Mouse (Mus musculus) intestine, embryonic 14.5 days (tissue): ENCODE measurements around the gene Igsf8. TPM values are rescaled to one million over a fixed set of nuclear protein-coding genes. Genes with fewer than 3 reads are reported as not detected.

Experiments
- ATAC-seq: fragments of 200-750 bp; cut with Nextera tagmentation; replicated peaks from 2 replicates; pipeline ENCODE4 v1.8.0; 2017; ENCODE audit warnings: low read depth, moderate number of reproducible peaks, moderate TSS enrichment, moderate library complexity; ENCODE audit not compliant: low FRiP score, low TSS enrichment
- DNase-seq: peaks from one replicate; pipeline ENCODE4 v3.0.0-alpha.2; 2018; ENCODE audit warnings: low spot score
- H3K27ac ChIP-seq: fragments of 300-500 bp; sonication (generic); 2 replicates; pipeline ENCODE4 v1.5.1; 2014; ENCODE audit warnings: low read depth, mild to moderate bottlenecking, control low read depth
- H3K27me3 ChIP-seq: fragments of 300-500 bp; sonication (generic); replicated peaks from 2 replicates; pipeline ENCODE4 v1.6.1; 2014; ENCODE audit warnings: low read length, control low read depth; ENCODE audit not compliant: control insufficient read depth, insufficient read depth
- H3K36me3 ChIP-seq: fragments of 300-500 bp; sonication (generic); 2 replicates; pipeline ENCODE4 v1.6.1; 2014; ENCODE audit warnings: low read length, control low read depth; ENCODE audit not compliant: control insufficient read depth, insufficient read depth
- H3K4me1 ChIP-seq: fragments of 300-500 bp; sonication (generic); replicated peaks from 2 replicates; pipeline ENCODE4 v1.6.1; 2014; ENCODE audit warnings: low read length, control low read depth, mixed read lengths; ENCODE audit not compliant: control insufficient read depth, insufficient read depth
- H3K4me2 ChIP-seq: fragments of 300-500 bp; sonication (generic); 2 replicates; pipeline ENCODE4 v1.6.1; 2014; ENCODE audit warnings: low read length
- H3K4me3 ChIP-seq: fragments of 300-500 bp; sonication (generic); 2 replicates; pipeline ENCODE4 v1.5.1; 2014; ENCODE audit warnings: low read depth, low read length, control low read depth, mixed read lengths
- H3K9ac ChIP-seq: fragments of 300-500 bp; sonication (generic); 2 replicates; pipeline ENCODE4 v1.6.1; 2014; ENCODE audit warnings: mild to moderate bottlenecking, low read length
- H3K9me3 ChIP-seq: fragments of 300-500 bp; sonication (generic); 2 replicates; pipeline ENCODE4 v1.6.1; 2016; ENCODE audit warnings: low read length, control low read depth; ENCODE audit not compliant: control insufficient read depth
- WGBS: fragments of 180-500 bp; shearing (Covaris S2); extraction: QIAGEN DNeasy Blood & Tissue Kit; methylation state at CpG from one replicate; pipeline ENCODE4 v1.1.7; 2014; 5-methylcytosine and 5-hydroxymethylcytosine counted together
- polyA plus RNA-seq: library from polyadenylated mRNA; unstranded; fragments of >200 nt; fragmentation: Nextera tagmentation; extraction: Ambion mirVana; gene quantifications from 2 replicates; pipeline ENCODE4 v1.2.1, GENCODE M21; 2014

Gene Igsf8
- 47.6 and 48.5 TPM in 2 replicates for polyA plus RNA-seq

GRCm38 (mm10) chr1:172261477-172262078, at the start of gene Igsf8:
Igsf8 (plus strand) TSS chr1:172261641.
- Histone ChIP-seq H3K4me3 (no peak within 1 kb of the TSS), H3K9me3 (0 out of 2 replicates have a peak, but pooled peaks cover 3% of the 10 kb centered on the region), H3K27ac (no peak within 1 kb of the TSS), H3K27me3 (no peaks in the 10 kb centered on the region), H3K9ac (no peak within 1 kb of the TSS), H3K36me3 (no peaks in the 10 kb centered on the region), H3K4me1 (no peaks in the 10 kb centered on the region), H3K4me2 (no peak within 1 kb of the TSS)
- WGBS: 74% methylated on average over 8 of the region's 8 CpGs
- ATAC-seq: no peak
- no peak for DNase-seq

GRCm38 (mm10) chr1:172212776-172213175, 48.7 kb upstream of the Igsf8 start:
- 32% methylated on average over 5 of the region's 5 CpGs for WGBS
- no peaks in the 10 kb centered on the region for H3K36me3 ChIP-seq
- no peak overlapping the region for H3K4me2 ChIP-seq
- no peaks in the 10 kb centered on the region for H3K27me3 ChIP-seq
- ATAC-seq (no peak), DNase-seq (no peak)
- H3K9me3 ChIP-seq: no peaks in the 10 kb centered on the region
- H3K4me1 ChIP-seq: peaks cover 10% of the 10 kb centered on the region; the same call in 1 of the 2 replicates
- H3K27ac ChIP-seq: no peak overlapping the region
- H3K9ac ChIP-seq: no peak overlapping the region
- H3K4me3 ChIP-seq: no peak overlapping the region

GRCm38 (mm10) chr1:172213771-172214170, 47.7 kb upstream of the Igsf8 start:
- no peak overlapping the region for H3K4me3 ChIP-seq
- peaks cover 12% of the 10 kb centered on the region; the same call in 1 of the 2 replicates for H3K4me1 ChIP-seq
- H3K9ac ChIP-seq: no peak overlapping the region
- ATAC-seq (no peak), DNase-seq (no peak)
- H3K36me3 ChIP-seq: no peaks in the 10 kb centered on the region
- H3K4me2 ChIP-seq: no peak overlapping the region
- WGBS: 76% methylated on average over 4 of the region's 4 CpGs
- H3K27ac ChIP-seq: no peak overlapping the region
- H3K27me3 ChIP-seq: no peaks in the 10 kb centered on the region
- H3K9me3 ChIP-seq: no peaks in the 10 kb centered on the region

DNA sequence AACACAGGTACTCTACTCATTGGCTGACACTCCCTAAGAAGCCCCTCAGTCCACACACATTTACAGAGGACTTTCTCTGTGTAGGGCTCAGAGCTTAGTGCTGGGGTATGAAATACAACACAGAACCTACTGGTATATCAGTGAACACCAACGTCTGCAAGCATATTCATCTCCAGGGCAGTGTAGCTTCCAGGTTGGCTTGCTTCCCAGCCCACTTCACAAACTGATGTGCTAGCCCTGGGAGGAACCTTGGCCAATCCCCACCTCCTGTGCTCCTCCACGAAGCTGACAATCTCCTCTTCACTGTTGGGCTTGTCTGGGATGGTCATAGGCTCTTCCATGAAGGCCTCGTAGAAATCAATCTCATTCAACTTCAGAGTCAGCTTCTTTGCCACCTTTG, 46.7 kb upstream of the Igsf8 start:
- no peaks in the 10 kb centered on the region for H3K27me3 ChIP-seq
- no peak overlapping the region for H3K27ac ChIP-seq
- no peak overlapping the region for H3K4me2 ChIP-seq
- DNase-seq (no peak), ATAC-seq (no peak)
- H3K9me3 ChIP-seq: no peaks in the 10 kb centered on the region
- no peak overlapping the region for H3K9ac ChIP-seq
- no peak overlapping the region for H3K4me3 ChIP-seq
- H3K4me1 ChIP-seq: peaks cover 20% of the 10 kb centered on the region
- WGBS: 55% methylated on average over 3 of the region's 3 CpGs
- H3K36me3 ChIP-seq: no peaks in the 10 kb centered on the region

DNA sequence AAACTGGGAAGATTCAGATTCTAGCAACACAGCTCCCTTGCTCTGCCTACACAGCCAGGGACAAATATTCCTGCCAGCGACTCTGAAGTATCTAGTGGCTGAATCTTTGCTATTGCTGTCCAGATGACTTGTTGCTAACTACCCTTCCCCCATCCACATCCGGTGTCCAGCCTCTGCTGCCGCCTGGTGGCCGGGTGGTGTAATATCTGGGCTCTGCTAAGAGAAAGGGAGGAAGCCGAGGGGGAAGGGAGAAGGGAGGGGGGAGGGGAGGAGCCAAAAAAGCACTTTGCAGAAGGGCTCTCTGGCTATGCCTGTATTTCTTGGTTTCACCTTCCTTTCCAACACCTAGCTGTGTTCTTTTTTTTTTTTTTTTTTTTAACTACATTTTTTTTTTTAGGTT, 44.3 kb upstream of the Igsf8 start:
- Histone ChIP-seq H3K4me3 (no peak overlapping the region), H3K36me3 (no peaks in the 10 kb centered on the region), H3K9ac (no peak overlapping the region), H3K27ac (peak overlapping the region; percentile 74), H3K4me2 (peak overlapping the region; percentile 40), H3K27me3 (no peaks in the 10 kb centered on the region), H3K4me1 (peaks cover 43% of the 10 kb centered on the region), H3K9me3 (no peaks in the 10 kb centered on the region)
- ATAC-seq: peak; percentile 56; the same call in 1 of the 2 replicates
- WGBS: 0% methylated on average over 5 of the region's 5 CpGs
- peak; percentile 98 for DNase-seq

GRCm38 (mm10) chr1:172218164-172218910, 43.1 kb upstream of the Igsf8 start:
- Histone ChIP-seq H3K27ac (no peak overlapping the region), H3K27me3 (no peaks in the 10 kb centered on the region), H3K4me1 (peaks cover 39% of the 10 kb centered on the region), H3K9me3 (no peaks in the 10 kb centered on the region), H3K4me3 (no peak overlapping the region), H3K9ac (no peak overlapping the region), H3K4me2 (no peak overlapping the region), H3K36me3 (no peaks in the 10 kb centered on the region)
- no peak for DNase-seq
- WGBS: 60% methylated on average over 15 of the region's 15 CpGs
- ATAC-seq: no peak

DNA sequence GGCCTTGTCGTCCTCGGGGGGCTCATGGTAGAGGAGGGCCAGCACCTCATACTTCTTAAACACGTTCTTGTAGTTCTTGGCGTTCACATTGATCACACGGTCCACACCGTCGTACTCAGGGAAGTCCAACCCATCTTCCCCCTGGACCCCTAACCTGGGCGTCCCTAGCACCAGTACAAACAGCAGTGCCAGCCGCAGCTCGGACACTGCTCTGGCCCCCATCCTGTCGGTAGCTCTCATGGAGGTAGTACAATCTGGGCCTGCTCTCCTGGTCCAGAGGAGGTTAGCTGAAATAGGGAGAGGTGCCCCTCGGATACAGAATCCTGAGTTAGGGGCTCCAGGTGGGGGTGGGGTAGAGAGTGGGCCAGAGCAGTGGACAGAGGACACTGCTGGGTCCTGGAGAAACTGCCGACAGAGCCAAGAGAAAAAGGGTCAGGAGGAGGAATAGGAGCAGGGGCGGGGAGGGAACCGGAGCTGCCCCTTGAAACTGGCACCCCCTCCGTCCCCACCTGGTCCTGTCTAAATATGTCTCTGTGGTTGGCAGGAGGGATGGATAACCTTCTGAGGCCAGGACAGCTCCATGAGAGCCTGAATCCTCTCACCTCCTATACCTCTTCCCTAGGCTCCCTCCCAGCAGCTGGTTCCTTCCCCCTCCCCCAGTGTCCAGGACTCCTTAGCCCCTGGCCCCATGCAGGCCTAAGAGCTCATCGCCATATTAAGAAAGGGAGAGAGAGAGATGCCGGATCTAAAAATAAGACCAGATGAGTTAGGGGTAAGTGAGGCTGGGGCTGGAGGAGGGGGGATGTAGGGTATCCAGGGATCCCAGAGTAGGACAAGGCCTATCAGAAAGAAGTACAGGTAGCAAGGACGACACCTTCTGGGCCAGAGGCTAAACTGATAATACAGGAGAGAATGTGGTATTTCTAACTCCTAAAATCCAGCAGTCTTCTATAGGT, 41.7 kb upstream of the Igsf8 start, which contains the start of gene Casq1:
TSS of gene Casq1 (minus strand) at position 418 of the 956 bp plus-strand sequence.
- no peaks in the 10 kb centered on the region for H3K36me3 ChIP-seq
- no peak for ATAC-seq
- no peak for DNase-seq
- no peak within 1 kb of the TSS; the same call in 1 of the 2 replicates for H3K4me2 ChIP-seq
- 81% methylated on average over 19 of the region's 19 CpGs for WGBS
- no peak within 1 kb of the TSS for H3K4me3 ChIP-seq
- H3K9ac ChIP-seq: no peak within 1 kb of the TSS
- H3K9me3 ChIP-seq: no peaks in the 10 kb centered on the region
- H3K4me1 ChIP-seq: peaks cover 39% of the 10 kb centered on the region
- H3K27ac ChIP-seq: peak within 1 kb of the TSS; percentile 58
- no peaks in the 10 kb centered on the region for H3K27me3 ChIP-seq

GRCm38 (mm10) chr1:172220414-172220813, 41.0 kb upstream of the Igsf8 start:
- H3K4me1 ChIP-seq: peaks cover 39% of the 10 kb centered on the region
- peak; percentile 60 for DNase-seq
- peak overlapping the region; percentile 58 for H3K27ac ChIP-seq
- no peaks in the 10 kb centered on the region for H3K36me3 ChIP-seq
- H3K9me3 ChIP-seq: no peaks in the 10 kb centered on the region
- 32% methylated on average over 10 of the region's 10 CpGs for WGBS
- H3K4me2 ChIP-seq: no peak overlapping the region; the same call in 1 of the 2 replicates
- no peak overlapping the region for H3K9ac ChIP-seq
- no peak overlapping the region for H3K4me3 ChIP-seq
- peak; percentile 42 for ATAC-seq
- no peaks in the 10 kb centered on the region for H3K27me3 ChIP-seq
